Mouse (Mus musculus): Measurements from ENCODE around the gene 4930578C19Rik. TPM values are rescaled to one million over a fixed set of nuclear protein-coding genes. Genes with fewer than 3 reads are reported as not detected.
"Not testable (repeated sequence)": the region's sequence is repeated elsewhere in the genome, so short reads cannot be mapped to it uniquely, and the experiment has no call there.

Gene 4930578C19Rik
- polyA plus RNA-seq, 1 experiment: not detected

- Histone ChIP-seq H3K4me1 (ENCODE audit: control insufficient read depth, insufficient read depth, low read length) (no peaks in the 10 kb centered on the region), H3K4me3 (ENCODE audit: insufficient read depth, low read length) (no peak overlapping the region), H3K27ac (ENCODE audit: insufficient read depth, low read length) (no peak overlapping the region)
- TF ChIP-seq CTCF (IDR thresholded peaks at IDR 0.05; ENCODE audit: borderline replicate concordance, insufficient read depth, low read length): no peak
- no peak for TF ChIP-seq POLR2A (IDR thresholded peaks at IDR 0.05; ENCODE audit: low read depth, low read length)
These were observed 49.9 kb downstream of the 4930578C19Rik start for GRCm38 (mm10) chrX:18411071-18411840.

GRCm38 (mm10) chrX:18409598-18409997, 51.6 kb downstream of the 4930578C19Rik start:
- TF ChIP-seq CTCF (IDR thresholded peaks at IDR 0.05; ENCODE audit: borderline replicate concordance, insufficient read depth, low read length) (no peak), POLR2A (IDR thresholded peaks at IDR 0.05; ENCODE audit: low read depth, low read length) (no peak)
- H3K4me3 ChIP-seq (ENCODE audit: insufficient read depth, low read length): no peak overlapping the region
- no peak overlapping the region for H3K27ac ChIP-seq (ENCODE audit: insufficient read depth, low read length)
- no peaks in the 10 kb centered on the region for H3K4me1 ChIP-seq (ENCODE audit: control insufficient read depth, insufficient read depth, low read length)

- no peak overlapping the region for H3K27ac ChIP-seq (ENCODE audit: insufficient read depth, low read length)
- no peaks in the 10 kb centered on the region for H3K4me1 ChIP-seq (ENCODE audit: control insufficient read depth, insufficient read depth, low read length)
- no peak for TF ChIP-seq CTCF (IDR thresholded peaks at IDR 0.05; ENCODE audit: borderline replicate concordance, insufficient read depth, low read length)
- TF ChIP-seq POLR2A (IDR thresholded peaks at IDR 0.05; ENCODE audit: low read depth, low read length): no peak
- no peak overlapping the region for H3K4me3 ChIP-seq (ENCODE audit: insufficient read depth, low read length)
These were observed 58.9 kb downstream of the 4930578C19Rik start for GRCm38 (mm10) chrX:18402296-18402695.

GRCm38 (mm10) chrX:18396700-18397099, 64.5 kb downstream of the 4930578C19Rik start:
- Histone ChIP-seq H3K27ac (ENCODE audit: insufficient read depth, low read length) (no peak overlapping the region), H3K4me3 (ENCODE audit: insufficient read depth, low read length) (no peak overlapping the region), H3K4me1 (ENCODE audit: control insufficient read depth, insufficient read depth, low read length) (no peaks in the 10 kb centered on the region)
- TF ChIP-seq CTCF (IDR thresholded peaks at IDR 0.05; ENCODE audit: borderline replicate concordance, insufficient read depth, low read length) (no peak), POLR2A (IDR thresholded peaks at IDR 0.05; ENCODE audit: low read depth, low read length) (no peak)

- not testable (repeated sequence) for H3K4me1 ChIP-seq (ENCODE audit: control insufficient read depth, insufficient read depth, low read length)
These were observed 77.0 kb downstream of the 4930578C19Rik start for GRCm38 (mm10) chrX:18384181-18384580.

More at GRCm38 (mm10) chrX:18384181-18384580, 77.0 kb downstream of the 4930578C19Rik start:
- not testable (repeated sequence) for H3K27ac ChIP-seq (ENCODE audit: insufficient read depth, low read length); H3K4me3 ChIP-seq (ENCODE audit: insufficient read depth, low read length)

All from embryonic fibroblast, embryonic 13.5 days (primary cell).